Mouse (Mus musculus) lung, adult 2 months (tissue): ENCODE measurements around the gene Carmil1. TPM values are rescaled to one million over a fixed set of nuclear protein-coding genes. Genes with fewer than 3 reads are reported as not detected.
"Not testable (repeated sequence)": the region's sequence is repeated elsewhere in the genome, so short reads cannot be mapped to it uniquely, and the experiment has no call there.

Experiments
- DNase-seq: peaks from one replicate; pipeline ENCODE4 v3.0.0; 2022
- H3K4me1 ChIP-seq: fragments of 200-500 bp; 2 replicates; pipeline ENCODE4 v1.6.1; 2011; ENCODE audit warnings: low read length; ENCODE audit not compliant: control insufficient read depth, insufficient read depth
- H3K4me3 ChIP-seq: fragments of 200-500 bp; replicated peaks from 2 replicates; pipeline ENCODE3; 2011; ENCODE audit warnings: low read depth, mild to moderate bottlenecking, control low read depth, low read length; ENCODE audit errors: extremely low read depth
- CTCF ChIP-seq: fragments of 200-500 bp; IDR thresholded peaks from 2 replicates; pipeline ENCODE4 v1.5.1; 2011; ENCODE audit warnings: mild to moderate bottlenecking, low read length, control low read depth; ENCODE audit not compliant: insufficient read depth
- POLR2A ChIP-seq: fragments of 200-500 bp; IDR thresholded peaks from 2 replicates; pipeline ENCODE4 v1.6.1; 2011; ENCODE audit warnings: low read depth, mild to moderate bottlenecking, control low read depth, low read length, borderline replicate concordance; ENCODE audit errors: extremely low read depth
- WGBS: fragments of 180-500 bp; shearing (Covaris S2); methylation state at CpG from one replicate; pipeline ENCODE4 v1.1.7; 2018; 5-methylcytosine and 5-hydroxymethylcytosine counted together
- polyA plus RNA-seq: library from polyadenylated mRNA; depleted of rRNA; stranded (reverse); fragments of >200 nt; gene quantifications from 2 replicates; pipeline ENCODE4 v1.2.3, GENCODE M21; 2012

The Carmil1 gene
- polyA plus RNA-seq, 1 experiment, result 17.3 TPM

GRCm38 (mm10) chr13:24112689-24113348 is 167.8 kb downstream of the Carmil1 start:
- Histone ChIP-seq H3K4me3 (no peak overlapping the region), H3K4me1 (peaks cover 6% of the 10 kb centered on the region; the same call in 1 of the 2 replicates)
- TF ChIP-seq POLR2A (no peak), CTCF (peak; percentile 77)
- DNase-seq, result peak; percentile 66
- WGBS, result 52% methylated on average over 9 of the region's 9 CpGs

- DNase-seq, result no peak
- WGBS, result 86% methylated on average over 7 of the region's 7 CpGs
- no peak overlapping the region for H3K4me3 ChIP-seq
- peaks cover 6% of the 10 kb centered on the region; the same call in 1 of the 2 replicates for H3K4me1 ChIP-seq
- no peak for TF ChIP-seq POLR2A
- no peak for TF ChIP-seq CTCF
These were observed 170.3 kb downstream of the Carmil1 start for GRCm38 (mm10) chr13:24110329-24110728.

- Histone ChIP-seq H3K4me1 (peaks cover 3% of the 10 kb centered on the region; the same call in 1 of the 2 replicates), H3K4me3 (no peak overlapping the region)
- no peak for DNase-seq
- 29% methylated on average over 7 of the region's 7 CpGs for WGBS
- TF ChIP-seq POLR2A (no peak), CTCF (no peak)
These were observed 172.3 kb downstream of the Carmil1 start for GRCm38 (mm10) chr13:24108282-24108681.

GRCm38 (mm10) chr13:24107058-24107457 is 173.5 kb downstream of the Carmil1 start:
- Histone ChIP-seq H3K4me1 (peaks cover 3% of the 10 kb centered on the region; the same call in 1 of the 2 replicates), H3K4me3 (no peak overlapping the region)
- 82% methylated on average over 3 of the region's 3 CpGs for WGBS
- TF ChIP-seq POLR2A, result no peak
- no peak for TF ChIP-seq CTCF
- DNase-seq, result no peak

- 75% methylated on average over 5 of the region's 5 CpGs for WGBS
- DNase-seq, result no peak
- no peak for TF ChIP-seq CTCF
- TF ChIP-seq POLR2A, result no peak
- no peak overlapping the region for H3K4me3 ChIP-seq
- H3K4me1 ChIP-seq, result peaks cover 3% of the 10 kb centered on the region; the same call in 1 of the 2 replicates
These were observed 174.8 kb downstream of the Carmil1 start for GRCm38 (mm10) chr13:24105838-24106237.

- DNase-seq, result no peak
- no peak overlapping the region for H3K4me3 ChIP-seq
- H3K4me1 ChIP-seq, result peaks cover 3% of the 10 kb centered on the region; the same call in 1 of the 2 replicates
- 60% methylated on average over 1 of the region's 1 CpGs for WGBS
- TF ChIP-seq CTCF (no peak), POLR2A (no peak)
These were observed 175.3 kb downstream of the Carmil1 start for GRCm38 (mm10) chr13:24105340-24105669.

- not testable (repeated sequence) for H3K4me3 ChIP-seq, DNase-seq, H3K4me1 ChIP-seq
- WGBS, result 66% methylated on average over 9 of the region's 9 CpGs
These were observed 175.8 kb downstream of the Carmil1 start for GRCm38 (mm10) chr13:24104611-24105339.

- no peak for DNase-seq
- no peak overlapping the region for H3K4me3 ChIP-seq
- H3K4me1 ChIP-seq, result peaks cover 3% of the 10 kb centered on the region; the same call in 1 of the 2 replicates
- 22% methylated on average over 4 of the region's 4 CpGs for WGBS
- TF ChIP-seq CTCF, result no peak
- no peak for TF ChIP-seq POLR2A
These were observed 176.6 kb downstream of the Carmil1 start for GRCm38 (mm10) chr13:24104016-24104415.

- H3K4me3 ChIP-seq, result no peak overlapping the region
- no peak for TF ChIP-seq CTCF
- no peak for DNase-seq
- 92% methylated on average over 2 of the region's 2 CpGs for WGBS
- peaks cover 1% of the 10 kb centered on the region; the same call in 1 of the 2 replicates for H3K4me1 ChIP-seq
These were observed 177.4 kb downstream of the Carmil1 start for GRCm38 (mm10) chr13:24103152-24103551.

- no peaks in the 10 kb centered on the region for H3K4me1 ChIP-seq
- no peak for DNase-seq
- 95% methylated on average over 4 of the region's 4 CpGs for WGBS
- TF ChIP-seq CTCF (no peak), POLR2A (no peak)
- H3K4me3 ChIP-seq, result no peak overlapping the region
These were observed 178.3 kb downstream of the Carmil1 start for GRCm38 (mm10) chr13:24102256-24102655.
